Mouse (Mus musculus) liver, adult 2 months (tissue): ENCODE measurements at regions not wholly inside any gene's neighbourhood (a gene's known extent, or its start where the extent isn't known, plus 50 kb on each side); places are given as distances from the start of the nearest gene placed in this dataset.

Experiments
- DNase-seq: peaks from one replicate; pipeline ENCODE4 v3.0.0-alpha.2; 2011; ENCODE audit warnings: low read depth, low spot score; ENCODE audit errors: extremely low read depth
- H3K27ac ChIP-seq: fragments of 200-500 bp; replicated peaks from 2 replicates; pipeline ENCODE4 v1.5.1; 2012; ENCODE audit warnings: low read depth, mild to moderate bottlenecking, control low read depth, inconsistent platforms, low read length; ENCODE audit not compliant: insufficient read depth
- H3K27me3 ChIP-seq: fragments of 200-500 bp; 2 replicates; pipeline ENCODE4 v1.6.1; 2012; ENCODE audit warnings: mild to moderate bottlenecking, moderate library complexity, low read length, inconsistent platforms; ENCODE audit not compliant: control insufficient read depth, insufficient read depth
- H3K36me3 ChIP-seq: fragments of 200-500 bp; 2 replicates; pipeline ENCODE4 v1.6.1; 2012; ENCODE audit warnings: low read length, inconsistent platforms; ENCODE audit not compliant: control insufficient read depth, insufficient read depth
- H3K4me1 ChIP-seq: fragments of 200-500 bp; 2 replicates; pipeline ENCODE4 v1.6.1; 2011; ENCODE audit warnings: low read length; ENCODE audit not compliant: control insufficient read depth, insufficient read depth
- H3K4me3 ChIP-seq: fragments of 200-500 bp; 2 replicates; pipeline ENCODE4 v1.5.1; 2011; ENCODE audit warnings: low read depth, mild to moderate bottlenecking, control low read depth, low read length, moderate library complexity; ENCODE audit not compliant: insufficient read depth
- H3K79me2 ChIP-seq: fragments of 200-500 bp; 2 replicates; pipeline ENCODE4 v1.6.1; 2012; ENCODE audit warnings: inconsistent platforms, mild to moderate bottlenecking, low read length, moderate library complexity; ENCODE audit not compliant: control insufficient read depth, insufficient read depth
- H3K9ac ChIP-seq: fragments of 200-500 bp; 2 replicates; pipeline ENCODE4 v1.6.1; 2012; ENCODE audit warnings: low read depth, mild to moderate bottlenecking, control low read depth, inconsistent platforms, low read length
- CTCF ChIP-seq: fragments of 200-500 bp; IDR thresholded peaks from 2 replicates; pipeline ENCODE4 v1.5.1; 2011; ENCODE audit warnings: low read depth, low read length, control low read depth
- POLR2A ChIP-seq: fragments of 200-500 bp; IDR thresholded peaks from 2 replicates; pipeline ENCODE4 v1.6.1; 2011; ENCODE audit warnings: low read length, control low read depth; ENCODE audit not compliant: insufficient read depth; ENCODE audit errors: extremely low read depth
- WGBS: fragments of 180-500 bp; shearing (Covaris S2); methylation state at CpG from one replicate; pipeline ENCODE4 v1.1.7; 2018; 5-methylcytosine and 5-hydroxymethylcytosine counted together

DNA sequence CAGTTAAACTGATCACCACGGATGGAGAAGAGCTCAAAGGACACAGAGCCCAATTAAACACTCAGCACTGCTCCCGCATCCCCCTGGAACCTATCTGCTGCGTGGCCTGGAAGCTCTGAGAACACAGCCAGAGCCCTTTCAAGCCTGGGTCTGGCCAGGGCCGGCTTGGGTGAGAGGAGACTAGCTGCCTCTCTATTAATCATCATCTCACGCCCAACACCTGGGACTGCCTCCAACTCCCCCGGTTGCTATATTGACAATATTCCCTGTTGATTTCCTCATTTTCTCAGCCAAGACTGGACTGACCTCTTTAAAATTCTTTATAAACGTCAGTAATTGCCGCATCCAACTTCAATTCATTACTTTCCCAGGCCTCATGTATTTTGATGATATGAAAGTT lies 133.7 kb upstream of the Irx1 start:
- TF ChIP-seq POLR2A = no peak
- no peak for TF ChIP-seq CTCF
- Histone ChIP-seq H3K36me3 (no peaks in the 10 kb centered on the region), H3K4me1 (no peaks in the 10 kb centered on the region), H3K9ac (no peak overlapping the region), H3K27ac (no peak overlapping the region), H3K4me3 (no peak overlapping the region), H3K79me2 (no peaks in the 10 kb centered on the region), H3K27me3 (no peaks in the 10 kb centered on the region)
- WGBS = 58% methylated on average over 8 of the region's 8 CpGs
- no peak for DNase-seq

DNA sequence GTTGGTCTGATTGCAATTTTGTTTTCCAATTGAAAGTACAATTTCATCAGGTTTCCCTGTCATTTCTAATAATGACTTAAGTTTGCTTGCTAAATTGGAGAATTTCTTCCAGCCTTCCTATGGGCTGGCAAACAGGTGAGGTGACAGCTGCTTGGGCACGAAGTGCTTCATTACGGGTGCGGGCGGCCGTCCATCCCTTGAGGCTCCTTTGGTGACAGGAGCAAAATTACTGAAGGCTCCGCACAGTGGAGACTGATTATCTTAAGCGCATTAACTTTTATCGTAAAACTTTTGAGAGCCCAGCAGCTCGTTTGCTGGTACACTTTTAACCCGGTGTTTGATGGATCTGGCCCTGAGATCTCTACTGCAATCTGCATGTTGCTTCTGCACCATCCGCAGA lies 134.3 kb upstream of the Irx1 start:
- Histone ChIP-seq H3K9ac (no peak overlapping the region), H3K79me2 (no peaks in the 10 kb centered on the region), H3K36me3 (no peaks in the 10 kb centered on the region), H3K27ac (no peak overlapping the region), H3K4me1 (no peaks in the 10 kb centered on the region), H3K4me3 (no peak overlapping the region), H3K27me3 (no peaks in the 10 kb centered on the region)
- TF ChIP-seq POLR2A = no peak
- TF ChIP-seq CTCF = no peak
- WGBS = 74% methylated on average over 11 of the region's 11 CpGs
- DNase-seq = no peak

DNA sequence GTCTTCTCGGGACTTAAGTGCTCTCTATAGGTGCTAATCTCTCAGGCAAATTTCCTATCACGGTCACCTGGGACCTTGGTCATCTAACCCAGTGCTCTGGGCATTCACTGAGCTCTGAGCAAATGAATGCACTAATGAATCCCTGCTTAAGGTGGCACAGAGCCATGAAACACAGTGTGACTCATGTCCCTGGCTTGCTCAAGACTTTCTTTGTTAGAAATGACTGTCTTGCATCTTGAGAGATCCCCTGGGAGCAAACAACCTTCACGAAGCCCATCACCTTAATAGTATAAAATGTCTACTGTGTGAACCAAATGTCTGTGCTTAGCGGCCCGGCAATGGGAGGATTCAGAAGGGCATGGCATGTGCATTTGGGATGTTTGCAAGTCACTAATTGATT lies 137.2 kb upstream of the Irx1 start:
- no peaks in the 10 kb centered on the region for H3K36me3 ChIP-seq
- 68% methylated on average over 5 of the region's 5 CpGs for WGBS

DNA sequence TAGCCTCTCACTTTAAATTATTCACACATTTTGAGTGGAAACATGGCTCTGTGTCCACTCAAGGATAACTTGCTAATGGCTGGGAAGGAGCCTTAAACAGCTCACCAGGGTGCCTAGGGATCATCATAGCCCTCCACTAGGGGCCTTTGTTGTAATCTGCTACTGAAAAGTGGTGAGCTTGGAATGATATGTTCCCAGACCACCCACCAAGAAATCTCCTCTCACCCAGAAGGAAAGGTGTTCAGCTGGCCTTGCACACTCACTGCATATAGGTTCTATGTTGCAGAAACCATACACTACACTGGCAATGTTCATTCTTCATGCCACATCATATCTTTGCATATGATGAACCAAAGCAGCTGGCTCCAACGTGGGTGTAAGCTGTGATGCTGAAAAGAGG lies 145.1 kb upstream of the Irx1 start:
- H3K27me3 ChIP-seq = no peaks in the 10 kb centered on the region
- H3K4me1 ChIP-seq = no peaks in the 10 kb centered on the region
- 38% methylated on average over 1 of the region's 1 CpGs for WGBS
- no peak overlapping the region for H3K27ac ChIP-seq
- H3K4me3 ChIP-seq = no peak overlapping the region
- DNase-seq = no peak
- TF ChIP-seq CTCF = no peak
- TF ChIP-seq POLR2A = no peak
- H3K36me3 ChIP-seq = no peaks in the 10 kb centered on the region
- H3K9ac ChIP-seq = no peak overlapping the region
- no peaks in the 10 kb centered on the region for H3K79me2 ChIP-seq

More for the DNA sequence above, 137.2 kb upstream of the Irx1 start:
- DNase-seq = no peak
- Histone ChIP-seq H3K27ac (no peak overlapping the region), H3K4me1 (no peaks in the 10 kb centered on the region), H3K79me2 (no peaks in the 10 kb centered on the region), H3K4me3 (no peak overlapping the region), H3K9ac (no peak overlapping the region), H3K27me3 (no peaks in the 10 kb centered on the region)
- TF ChIP-seq CTCF = no peak
- TF ChIP-seq POLR2A = no peak

DNA sequence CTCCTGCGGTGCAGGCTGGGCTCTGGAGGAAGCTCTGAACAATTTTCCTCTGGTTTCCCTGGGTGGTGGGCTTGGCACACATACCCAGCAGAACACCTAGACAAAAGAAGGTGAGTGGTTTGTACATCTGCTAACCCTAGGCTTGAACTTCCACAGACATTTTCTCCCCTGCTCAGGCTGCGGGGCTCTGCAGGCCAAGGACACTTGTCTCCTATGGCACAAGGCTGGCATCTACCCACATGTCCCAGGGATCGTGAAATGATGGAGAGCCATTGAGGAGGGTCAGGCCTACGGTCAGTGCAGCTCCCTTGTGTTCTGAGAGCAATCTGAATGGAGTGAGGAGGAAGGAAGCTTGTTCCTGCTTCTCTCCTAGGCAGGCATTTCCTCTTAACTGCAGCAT lies 150.4 kb upstream of the Irx1 start:
- H3K27ac ChIP-seq = no peak overlapping the region
- H3K36me3 ChIP-seq = no peaks in the 10 kb centered on the region
- H3K4me3 ChIP-seq = no peak overlapping the region
- H3K9ac ChIP-seq = no peak overlapping the region
- WGBS = 83% methylated on average over 4 of the region's 4 CpGs
- no peaks in the 10 kb centered on the region for H3K4me1 ChIP-seq
- TF ChIP-seq CTCF (no peak), POLR2A (no peak)
- H3K27me3 ChIP-seq = no peaks in the 10 kb centered on the region
- DNase-seq = no peak
- no peaks in the 10 kb centered on the region for H3K79me2 ChIP-seq

DNA sequence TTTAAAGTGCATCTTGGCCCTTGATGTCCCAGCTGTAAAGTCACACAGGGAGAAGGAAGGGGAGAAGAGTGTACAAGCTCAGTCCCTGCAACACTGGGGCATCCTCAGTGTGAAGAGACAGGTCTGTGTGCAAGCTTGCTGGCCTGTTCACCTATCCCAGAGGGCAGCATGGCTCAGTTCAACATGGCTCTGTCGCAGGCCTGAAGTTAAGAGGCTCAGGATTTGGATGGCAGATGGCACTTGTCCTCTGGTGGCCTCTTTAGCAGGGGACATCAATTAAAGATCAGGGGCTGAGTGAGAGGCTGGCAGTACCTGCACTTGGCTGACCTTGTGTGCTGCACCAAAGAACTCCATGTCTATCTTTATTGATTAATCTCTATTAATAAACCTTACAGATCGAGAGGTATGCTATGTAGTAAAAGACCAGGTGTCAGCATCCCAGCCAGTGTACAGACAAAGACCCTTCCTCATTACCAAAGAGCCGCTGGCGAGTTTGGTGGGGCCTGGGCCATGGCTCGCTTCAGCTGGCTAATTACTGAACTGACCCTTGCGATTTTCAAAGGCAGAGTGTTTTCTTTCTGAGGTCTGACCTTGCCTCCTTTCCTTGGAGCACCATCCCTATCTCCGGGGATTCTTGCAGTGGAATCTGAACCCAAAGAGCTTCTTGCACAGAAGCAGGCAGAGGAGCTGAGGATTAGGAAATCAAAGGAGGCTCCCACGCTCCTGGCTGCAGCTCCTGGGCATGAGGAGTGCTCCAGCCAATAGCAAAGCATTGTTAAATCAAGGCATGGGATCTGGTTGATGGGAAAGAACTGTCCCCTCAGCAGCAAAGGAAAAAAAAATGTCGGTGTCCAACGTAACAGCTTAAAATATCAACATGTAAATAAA lies 151.5 kb upstream of the Irx1 start:
- DNase-seq = no peak
- Histone ChIP-seq H3K27me3 (no peaks in the 10 kb centered on the region), H3K36me3 (no peaks in the 10 kb centered on the region), H3K4me3 (no peak overlapping the region), H3K9ac (no peak overlapping the region), H3K79me2 (no peaks in the 10 kb centered on the region), H3K27ac (no peak overlapping the region), H3K4me1 (no peaks in the 10 kb centered on the region)
- WGBS = 56% methylated on average over 10 of the region's 10 CpGs
- TF ChIP-seq POLR2A (no peak), CTCF (no peak)
